Mouse (Mus musculus) left cerebral cortex, postnatal 4 days (tissue): ENCODE data around the gene Rapsn. TPM values are rescaled to one million over a fixed set of nuclear protein-coding genes. Genes with fewer than 3 reads are reported as not detected.

Experiments
- DNase-seq: peaks from one replicate; pipeline ENCODE4 v3.0.0-alpha.2; 2022
- intact Hi-C: fragments of 180-260 bp; cut with DNase I; formaldehyde crosslinking; loops from one replicate; pipeline ENCODE4 v1.15.1; 2025
- total RNA-seq, 2 experiments: library from RNA; stranded (reverse); gene quantifications; 2 replicates each; pipeline ENCODE4 v1.2.3; 2021

Rapsn gene
- total RNA-seq, 2 experiments from 2014 or later, result not detected

GRCm38 (mm10) chr2:91078314-91079025 lies 43.0 kb downstream of the Rapsn start:
- DNase-seq, result no peak
- intact Hi-C loops, result no loop called here

GRCm38 (mm10) chr2:91079026-91079384 lies 43.6 kb downstream of the Rapsn start:
- intact Hi-C loops, result no loop called here
- DNase-seq, result no peak

- intact Hi-C loops, result no loop called here
- no peak for DNase-seq
Measured at GRCm38 (mm10) chr2:91080784-91081513, 45.5 kb downstream of the Rapsn start.

GRCm38 (mm10) chr2:91081775-91082695 lies 46.6 kb downstream of the Rapsn start, which contains the start of gene Spi1:
Gene Spi1 (plus strand): TSS chr2:91082390.
- intact Hi-C loops, result no loop called here
- DNase-seq, result no peak

GRCm38 (mm10) chr2:91082844-91083243 lies 47.4 kb downstream of the Rapsn start:
- no peak for DNase-seq

GRCm38 (mm10) chr2:91083366-91083940 lies 48.0 kb downstream of the Rapsn start:
- intact Hi-C loops, result no loop called here
- no peak for DNase-seq

More at GRCm38 (mm10) chr2:91082844-91083243, 47.4 kb downstream of the Rapsn start:
- intact Hi-C loops, result no loop called here

- intact Hi-C loops, result no loop called here
- no peak for DNase-seq
Measured at GRCm38 (mm10) chr2:91084179-91084820, 48.9 kb downstream of the Rapsn start.

- intact Hi-C loops, result no loop called here
- no peak for DNase-seq
Measured at GRCm38 (mm10) chr2:91085494-91086391, 50.3 kb downstream of the Rapsn start.

GRCm38 (mm10) chr2:91086392-91087237 lies 51.2 kb downstream of the Rapsn start:
- no peak for DNase-seq

GRCm38 (mm10) chr2:91087453-91087852 lies 52.0 kb downstream of the Rapsn start:
- DNase-seq, result no peak
- intact Hi-C loops, result no loop called here

More at GRCm38 (mm10) chr2:91086392-91087237, 51.2 kb downstream of the Rapsn start:
- intact Hi-C loops, result no loop called here

- intact Hi-C loops, result no loop called here
Measured at GRCm38 (mm10) chr2:91088987-91089386, 53.6 kb downstream of the Rapsn start.

GRCm38 (mm10) chr2:91090208-91090607 lies 54.8 kb downstream of the Rapsn start:
- no peak for DNase-seq
- intact Hi-C loops, result no loop called here

More at GRCm38 (mm10) chr2:91088987-91089386, 53.6 kb downstream of the Rapsn start:
- no peak for DNase-seq

GRCm38 (mm10) chr2:91090827-91091226 lies 55.4 kb downstream of the Rapsn start:
- DNase-seq, result no peak
- intact Hi-C loops, result no loop called here

Other genes starting within 250 kb of the Rapsn start
- 100 to 1,000 TPM; 141 to 148 TPM for gene Mtch2, start 188.5 kb upstream of the Rapsn start, total RNA-seq
- gene C1qtnf4, start 149.8 kb upstream of the Rapsn start, total RNA-seq, result 100 to 1,000 TPM; 143 TPM
- gene Kbtbd4, start 130.9 kb upstream of the Rapsn start, total RNA-seq, result 10 to 100 TPM; 37.5 to 43.6 TPM
- 100 to 1,000 TPM; 158 to 162 TPM for gene Ndufs3, start 130.8 kb upstream of the Rapsn start, total RNA-seq
- gene Celf1, start 95.2 kb upstream of the Rapsn start, total RNA-seq, result 100 to 1,000 TPM; 133 to 142 TPM
- 100 to 1,000 TPM; 190 to 192 TPM for gene Psmc3, start 18.4 kb downstream of the Rapsn start, total RNA-seq
- gene Slc39a13, start 34.8 kb downstream of the Rapsn start, total RNA-seq, result 10 to 100 TPM; 30.6 to 41.6 TPM
- gene Spi1, start 46.8 kb downstream of the Rapsn start, total RNA-seq, result 1 to 10 TPM; 3.0 to 3.2 TPM
- gene Mybpc3, start 82.5 kb downstream of the Rapsn start, total RNA-seq, result not detected
- gene Madd, start 148.2 kb downstream of the Rapsn start, total RNA-seq, result 100 to 1,000 TPM; 125 to 135 TPM
- 1 to 10 TPM; 1.1 to 1.4 TPM for gene Nr1h3, start 167.2 kb downstream of the Rapsn start, total RNA-seq
- 10 to 100 TPM; 38.4 to 43.1 TPM for gene Acp2, start 167.3 kb downstream of the Rapsn start, total RNA-seq
- 10 to 100 TPM; 12.3 to 12.8 TPM for gene Ddb2, start 201.4 kb downstream of the Rapsn start, total RNA-seq
- gene Pacsin3, start 220.3 kb downstream of the Rapsn start, total RNA-seq, result 10 to 100 TPM; 15.3 to 22.4 TPM
- 10 to 100 TPM; 53.9 to 59.8 TPM for gene Arfgap2, start 229.4 kb downstream of the Rapsn start, total RNA-seq